Mouse (Mus musculus): ENCODE measurements around the gene Ndst4. TPM values are rescaled to one million over a fixed set of nuclear protein-coding genes. Genes with fewer than 3 reads are reported as not detected.

Ndst4 gene
- polyA plus RNA-seq, 1 experiment from 2014 or later: not detected

DNA sequence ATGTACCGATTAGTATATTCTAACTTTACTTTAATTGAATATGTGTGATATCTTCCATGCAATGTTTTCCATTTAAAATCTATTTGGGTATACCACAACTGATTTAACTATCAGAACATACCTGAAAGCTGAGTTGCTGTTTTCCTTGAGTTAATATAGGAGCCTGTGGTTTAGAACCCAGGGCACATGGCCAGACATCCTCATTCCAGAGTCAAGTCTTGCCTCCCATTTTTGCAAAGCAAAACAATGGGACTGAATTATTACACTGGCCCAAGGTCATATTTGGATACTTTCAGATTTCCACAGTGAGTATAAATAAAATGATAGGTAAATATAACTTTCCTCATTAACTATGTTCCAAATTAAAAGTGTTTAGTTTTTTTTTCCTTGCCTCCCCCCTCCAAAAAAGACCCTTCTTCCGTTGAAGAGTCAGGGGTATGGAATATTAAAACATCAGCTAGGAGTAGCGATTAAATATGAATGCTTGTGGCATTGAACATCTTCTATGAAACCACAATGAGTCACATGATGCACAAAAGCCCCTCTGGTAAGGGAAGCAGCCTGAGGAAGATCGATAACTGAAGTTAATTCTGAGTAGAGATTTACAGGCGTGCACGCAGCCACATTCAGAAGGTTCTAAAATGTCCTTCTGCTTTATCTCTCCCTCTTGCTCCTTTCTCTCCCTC is 271.5 kb downstream of the Ndst4 start:
- Histone ChIP-seq H3K79me2 (ENCODE audit: inconsistent target) (no peaks in the 10 kb centered on the region), H3K36me3 (ENCODE audit: inconsistent target) (no peaks in the 10 kb centered on the region), H3K4me3 (ENCODE audit: inconsistent target) (no peak overlapping the region), H3K27ac (no peak overlapping the region)
- WGBS (ENCODE audit: missing documents): 85% methylated on average over 6 of the region's 6 CpGs

GRCm38 (mm10) chr3:125678924-125679323 is 275.0 kb downstream of the Ndst4 start:
- Histone ChIP-seq H3K36me3 (ENCODE audit: inconsistent target) (no peaks in the 10 kb centered on the region), H3K27ac (no peak overlapping the region), H3K4me3 (ENCODE audit: inconsistent target) (no peak overlapping the region), H3K79me2 (ENCODE audit: inconsistent target) (no peaks in the 10 kb centered on the region)
- 91% methylated on average over 9 of the region's 9 CpGs for WGBS (ENCODE audit: missing documents)

DNA sequence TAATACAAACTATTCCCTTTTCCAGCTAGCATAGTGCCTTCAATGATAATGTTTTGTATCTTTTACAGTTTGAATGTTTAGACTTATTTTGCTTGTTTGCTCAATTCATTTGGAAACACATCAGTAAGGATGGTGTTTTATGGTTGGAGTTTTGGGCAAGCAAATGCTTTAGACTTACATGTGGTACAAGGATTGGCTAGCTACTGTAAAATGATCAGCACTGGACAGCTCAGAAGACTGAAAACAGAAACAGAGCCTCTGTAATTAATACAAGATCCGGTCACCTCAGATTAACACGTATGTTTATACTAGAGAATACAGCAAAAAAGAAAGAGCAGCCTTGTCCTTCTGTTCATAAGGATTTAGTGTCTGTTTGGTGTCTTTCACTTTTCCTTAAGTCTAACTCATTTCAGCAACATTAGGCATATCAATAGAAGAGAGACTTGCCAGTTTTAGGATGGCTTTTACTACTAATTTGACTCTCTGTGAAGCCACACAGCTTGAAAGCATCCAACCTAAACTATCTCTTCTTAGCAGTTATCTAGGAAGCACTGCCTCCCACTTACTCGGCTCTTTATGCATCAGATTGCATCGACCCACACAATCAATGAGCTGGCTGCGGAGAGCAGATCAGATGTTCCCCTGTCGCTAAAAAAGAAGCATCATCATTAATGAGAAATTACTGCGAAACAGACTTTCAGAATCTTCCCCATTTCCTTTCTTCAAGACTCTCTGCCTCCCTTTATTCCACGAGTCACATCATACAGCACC is 279.8 kb downstream of the Ndst4 start:
- no peaks in the 10 kb centered on the region for H3K36me3 ChIP-seq (ENCODE audit: inconsistent target)
- 84% methylated on average over 8 of the region's 8 CpGs for WGBS (ENCODE audit: missing documents)
- H3K79me2 ChIP-seq (ENCODE audit: inconsistent target): no peaks in the 10 kb centered on the region
- H3K4me3 ChIP-seq (ENCODE audit: inconsistent target): no peak overlapping the region
- no peak overlapping the region for H3K27ac ChIP-seq

- no peak overlapping the region for H3K27ac ChIP-seq
- no peaks in the 10 kb centered on the region for H3K36me3 ChIP-seq (ENCODE audit: inconsistent target)
- H3K4me3 ChIP-seq (ENCODE audit: inconsistent target): no peak overlapping the region
- H3K79me2 ChIP-seq (ENCODE audit: inconsistent target): no peaks in the 10 kb centered on the region
- 87% methylated on average over 1 of the region's 1 CpGs for WGBS (ENCODE audit: missing documents)
Measured at GRCm38 (mm10) chr3:125684583-125684982, 280.7 kb downstream of the Ndst4 start.

- Histone ChIP-seq H3K36me3 (ENCODE audit: inconsistent target) (no peaks in the 10 kb centered on the region), H3K27ac (no peak overlapping the region), H3K4me3 (ENCODE audit: inconsistent target) (no peak overlapping the region), H3K79me2 (ENCODE audit: inconsistent target) (no peaks in the 10 kb centered on the region)
- WGBS (ENCODE audit: missing documents): 52% methylated on average over 2 of the region's 2 CpGs
Measured at GRCm38 (mm10) chr3:125687601-125688000, 283.7 kb downstream of the Ndst4 start.

DNA sequence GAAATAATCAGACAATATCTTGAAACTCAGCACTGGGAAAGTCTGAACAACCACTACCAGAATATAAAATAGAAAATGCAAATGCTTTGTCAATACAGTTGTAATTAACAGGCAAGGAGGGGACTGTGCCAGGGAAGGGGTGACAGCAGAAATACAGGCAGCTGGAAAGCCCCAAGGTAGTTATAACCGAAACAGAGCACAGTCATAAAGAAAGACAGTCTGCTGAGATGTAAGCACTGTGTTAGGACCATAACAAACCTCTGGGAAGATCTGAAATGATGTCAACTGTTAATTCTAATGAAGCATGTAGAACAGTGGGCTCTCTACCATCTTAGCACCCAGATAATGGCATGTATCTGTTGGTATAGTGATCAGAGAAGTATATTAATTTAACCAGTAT is 287.1 kb downstream of the Ndst4 start:
- H3K27ac ChIP-seq: no peak overlapping the region
- no peaks in the 10 kb centered on the region for H3K79me2 ChIP-seq (ENCODE audit: inconsistent target)
- 67% methylated on average over 1 of the region's 1 CpGs for WGBS (ENCODE audit: missing documents)
- no peak overlapping the region for H3K4me3 ChIP-seq (ENCODE audit: inconsistent target)
- H3K36me3 ChIP-seq (ENCODE audit: inconsistent target): no peaks in the 10 kb centered on the region

DNA sequence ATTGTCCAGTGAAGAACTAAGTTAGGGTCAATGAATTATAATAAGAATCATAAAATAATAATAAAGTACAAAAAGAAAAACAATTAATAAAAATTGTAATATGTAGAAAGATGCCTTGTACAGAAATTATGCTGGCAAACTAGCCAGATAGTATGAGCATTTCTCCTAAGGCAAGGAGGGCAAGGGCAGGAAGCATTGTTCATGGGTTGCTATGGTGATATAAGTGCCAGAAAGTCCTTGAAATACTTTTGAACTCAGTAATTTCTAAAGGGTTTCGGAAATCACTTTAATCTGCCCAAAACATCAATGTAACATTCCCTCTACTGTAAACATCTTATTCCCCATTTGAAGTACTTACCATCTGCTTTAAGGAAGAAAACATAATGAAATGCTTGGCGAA is 319.1 kb downstream of the Ndst4 start:
- Histone ChIP-seq H3K4me3 (ENCODE audit: inconsistent target) (no peak overlapping the region), H3K27ac (no peak overlapping the region), H3K36me3 (ENCODE audit: inconsistent target) (no peaks in the 10 kb centered on the region), H3K79me2 (ENCODE audit: inconsistent target) (no peaks in the 10 kb centered on the region)
- WGBS (ENCODE audit: missing documents): 96% methylated on average over 2 of the region's 2 CpGs

- Histone ChIP-seq H3K36me3 (ENCODE audit: inconsistent target) (no peaks in the 10 kb centered on the region), H3K27ac (no peak overlapping the region), H3K79me2 (ENCODE audit: inconsistent target) (no peaks in the 10 kb centered on the region), H3K4me3 (ENCODE audit: inconsistent target) (no peak overlapping the region)
- 70% methylated on average over 2 of the region's 2 CpGs for WGBS (ENCODE audit: missing documents)
Measured at GRCm38 (mm10) chr3:125734945-125735344, 331.1 kb downstream of the Ndst4 start.

GRCm38 (mm10) chr3:125744468-125745141 is 340.7 kb downstream of the Ndst4 start:
- H3K27ac ChIP-seq: no peak overlapping the region
- H3K4me3 ChIP-seq (ENCODE audit: inconsistent target): no peak overlapping the region
- H3K36me3 ChIP-seq (ENCODE audit: inconsistent target): no peaks in the 10 kb centered on the region
- WGBS (ENCODE audit: missing documents): 62% methylated on average over 3 of the region's 3 CpGs
- no peaks in the 10 kb centered on the region for H3K79me2 ChIP-seq (ENCODE audit: inconsistent target)

- Histone ChIP-seq H3K4me3 (ENCODE audit: inconsistent target) (no peak overlapping the region), H3K79me2 (ENCODE audit: inconsistent target) (no peaks in the 10 kb centered on the region), H3K27ac (no peak overlapping the region), H3K36me3 (ENCODE audit: inconsistent target) (no peaks in the 10 kb centered on the region)
- WGBS (ENCODE audit: missing documents): 69% methylated on average over 3 of the region's 3 CpGs
Measured at GRCm38 (mm10) chr3:125745142-125745496, 341.2 kb downstream of the Ndst4 start.

- whole genome bisulfite sequencing (ENCODE audit: missing documents): 90% methylated on average over 3 of the region's 3 CpGs
- Histone ChIP-seq H3K36me3 (ENCODE audit: inconsistent target) (no peaks in the 10 kb centered on the region), H3K27ac (no peak overlapping the region), H3K79me2 (ENCODE audit: inconsistent target) (no peaks in the 10 kb centered on the region), H3K4me3 (ENCODE audit: inconsistent target) (no peak overlapping the region)
Measured at GRCm38 (mm10) chr3:125746367-125746766, 342.5 kb downstream of the Ndst4 start.

DNA sequence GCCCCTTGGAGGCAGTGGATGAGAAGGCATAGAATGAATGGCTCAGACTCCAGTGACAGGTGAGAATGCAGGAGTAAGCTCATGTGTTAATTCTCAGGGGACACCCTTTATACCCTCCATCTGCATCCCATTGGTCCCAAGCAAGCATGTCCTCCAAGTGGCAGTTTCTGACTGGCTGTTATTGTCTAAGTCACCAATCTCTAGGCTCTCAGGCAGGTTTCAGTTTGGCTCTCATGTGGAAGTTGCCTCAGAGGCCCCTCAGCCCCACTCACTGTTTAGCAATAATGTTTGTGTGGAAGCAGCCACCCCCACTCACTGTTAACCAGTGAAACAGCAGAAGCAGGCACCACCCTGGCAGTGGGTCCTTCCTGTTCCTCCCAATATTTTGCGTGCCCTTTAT is 353.0 kb downstream of the Ndst4 start:
- WGBS (ENCODE audit: missing documents): 18% methylated on average over 1 of the region's 1 CpGs
- Histone ChIP-seq H3K36me3 (ENCODE audit: inconsistent target) (no peaks in the 10 kb centered on the region), H3K4me3 (ENCODE audit: inconsistent target) (no peak overlapping the region), H3K79me2 (ENCODE audit: inconsistent target) (no peaks in the 10 kb centered on the region), H3K27ac (no peak overlapping the region)

- Histone ChIP-seq H3K27ac (no peak overlapping the region), H3K79me2 (ENCODE audit: inconsistent target) (no peaks in the 10 kb centered on the region), H3K36me3 (ENCODE audit: inconsistent target) (no peaks in the 10 kb centered on the region), H3K4me3 (ENCODE audit: inconsistent target) (no peak overlapping the region)
Measured at GRCm38 (mm10) chr3:125760711-125761110, 356.8 kb downstream of the Ndst4 start.

Measured in macrophage (primary cell).